Mouse (Mus musculus) liver, adult 2 months (tissue): Measurements from ENCODE around the gene Mast1. TPM values are rescaled to one million over a fixed set of nuclear protein-coding genes. Genes with fewer than 3 reads are reported as not detected.

Experiments
- DNase-seq: peaks from one replicate; pipeline ENCODE4 v3.0.0-alpha.2; 2011; ENCODE audit warnings: low read depth, low spot score; ENCODE audit errors: extremely low read depth
- H3K27ac ChIP-seq: fragments of 200-500 bp; replicated peaks from 2 replicates; pipeline ENCODE4 v1.5.1; 2012; ENCODE audit warnings: low read depth, mild to moderate bottlenecking, control low read depth, inconsistent platforms, low read length; ENCODE audit not compliant: insufficient read depth
- H3K27me3 ChIP-seq: fragments of 200-500 bp; 2 replicates; pipeline ENCODE4 v1.6.1; 2012; ENCODE audit warnings: mild to moderate bottlenecking, moderate library complexity, low read length, inconsistent platforms; ENCODE audit not compliant: control insufficient read depth, insufficient read depth
- H3K36me3 ChIP-seq: fragments of 200-500 bp; 2 replicates; pipeline ENCODE4 v1.6.1; 2012; ENCODE audit warnings: low read length, inconsistent platforms; ENCODE audit not compliant: control insufficient read depth, insufficient read depth
- H3K4me1 ChIP-seq: fragments of 200-500 bp; 2 replicates; pipeline ENCODE4 v1.6.1; 2011; ENCODE audit warnings: low read length; ENCODE audit not compliant: control insufficient read depth, insufficient read depth
- H3K4me3 ChIP-seq: fragments of 200-500 bp; 2 replicates; pipeline ENCODE4 v1.5.1; 2011; ENCODE audit warnings: low read depth, mild to moderate bottlenecking, control low read depth, low read length, moderate library complexity; ENCODE audit not compliant: insufficient read depth
- H3K79me2 ChIP-seq: fragments of 200-500 bp; 2 replicates; pipeline ENCODE4 v1.6.1; 2012; ENCODE audit warnings: inconsistent platforms, mild to moderate bottlenecking, low read length, moderate library complexity; ENCODE audit not compliant: control insufficient read depth, insufficient read depth
- H3K9ac ChIP-seq: fragments of 200-500 bp; 2 replicates; pipeline ENCODE4 v1.6.1; 2012; ENCODE audit warnings: low read depth, mild to moderate bottlenecking, control low read depth, inconsistent platforms, low read length
- CTCF ChIP-seq: fragments of 200-500 bp; IDR thresholded peaks from 2 replicates; pipeline ENCODE4 v1.5.1; 2011; ENCODE audit warnings: low read depth, low read length, control low read depth
- POLR2A ChIP-seq: fragments of 200-500 bp; IDR thresholded peaks from 2 replicates; pipeline ENCODE4 v1.6.1; 2011; ENCODE audit warnings: low read length, control low read depth; ENCODE audit not compliant: insufficient read depth; ENCODE audit errors: extremely low read depth
- WGBS: fragments of 180-500 bp; shearing (Covaris S2); methylation state at CpG from one replicate; pipeline ENCODE4 v1.1.7; 2018; 5-methylcytosine and 5-hydroxymethylcytosine counted together
- polyA plus RNA-seq: library from polyadenylated mRNA; depleted of rRNA; stranded (reverse); fragments of >200 nt; gene quantifications from 2 replicates; pipeline ENCODE4 v1.2.3, GENCODE M21; 2012
- total RNA-seq: library from RNA; depleted of rRNA; stranded (reverse); fragments of >200 nt; gene quantifications from 2 replicates; pipeline ENCODE4 v1.2.3, GENCODE M21; 2014

Gene Mast1
- total and polyA plus RNA-seq, 2 experiments, result 0.09 to 0.43 TPM

GRCm38 (mm10) chr8:84928456-84929306 lies 8.5 kb downstream of the Mast1 start:
- no peaks in the 10 kb centered on the region for H3K4me1 ChIP-seq
- H3K36me3 ChIP-seq, result no peaks in the 10 kb centered on the region
- H3K27ac ChIP-seq, result no peak overlapping the region
- H3K9ac ChIP-seq, result no peak overlapping the region
- no peaks in the 10 kb centered on the region for H3K79me2 ChIP-seq
- H3K4me3 ChIP-seq, result no peak overlapping the region
- 6% methylated on average over 52 of the region's 52 CpGs for WGBS
- peak; percentile 89 for TF ChIP-seq CTCF
- no peak for TF ChIP-seq POLR2A
- DNase-seq, result peak; percentile 29
- H3K27me3 ChIP-seq, result peaks cover 4% of the 10 kb centered on the region

- 67% methylated on average over 1 of the region's 1 CpGs for WGBS
- TF ChIP-seq CTCF, result no peak
- TF ChIP-seq POLR2A, result no peak
- H3K79me2 ChIP-seq, result no peaks in the 10 kb centered on the region
- H3K4me3 ChIP-seq, result no peak overlapping the region
- H3K27ac ChIP-seq, result no peak overlapping the region
- H3K27me3 ChIP-seq, result peaks cover 4% of the 10 kb centered on the region
- H3K4me1 ChIP-seq, result no peaks in the 10 kb centered on the region
- H3K36me3 ChIP-seq, result no peaks in the 10 kb centered on the region
- DNase-seq, result no peak
- no peak overlapping the region for H3K9ac ChIP-seq
Measured at GRCm38 (mm10) chr8:84927513-84927912, 9.6 kb downstream of the Mast1 start.

GRCm38 (mm10) chr8:84925557-84925956 lies 11.6 kb downstream of the Mast1 start:
- Histone ChIP-seq H3K27me3 (peaks cover 4% of the 10 kb centered on the region), H3K79me2 (no peaks in the 10 kb centered on the region), H3K27ac (no peak overlapping the region), H3K9ac (no peak overlapping the region), H3K36me3 (no peaks in the 10 kb centered on the region), H3K4me3 (no peak overlapping the region), H3K4me1 (no peaks in the 10 kb centered on the region)
- no peak for DNase-seq
- WGBS, result 66% methylated on average over 7 of the region's 7 CpGs
- TF ChIP-seq CTCF, result no peak
- TF ChIP-seq POLR2A, result no peak

- no peak for TF ChIP-seq POLR2A
- no peak for TF ChIP-seq CTCF
- Histone ChIP-seq H3K79me2 (no peaks in the 10 kb centered on the region), H3K36me3 (no peaks in the 10 kb centered on the region), H3K9ac (no peak overlapping the region), H3K4me3 (no peak overlapping the region), H3K4me1 (no peaks in the 10 kb centered on the region), H3K27me3 (no peaks in the 10 kb centered on the region), H3K27ac (no peak overlapping the region)
- WGBS, result 74% methylated on average over 2 of the region's 2 CpGs
- DNase-seq, result peak; percentile 34
Measured at GRCm38 (mm10) chr8:84921596-84921995, 15.6 kb downstream of the Mast1 start.

- WGBS, result 94% methylated on average over 15 of the region's 15 CpGs
- Histone ChIP-seq H3K4me1 (peaks cover 3% of the 10 kb centered on the region; the same call in 1 of the 2 replicates), H3K27ac (no peak overlapping the region), H3K9ac (no peak overlapping the region), H3K79me2 (no peaks in the 10 kb centered on the region), H3K27me3 (no peaks in the 10 kb centered on the region), H3K36me3 (no peaks in the 10 kb centered on the region), H3K4me3 (no peak overlapping the region)
- TF ChIP-seq POLR2A, result no peak
- TF ChIP-seq CTCF, result no peak
- DNase-seq, result no peak
Measured at GRCm38 (mm10) chr8:84918646-84919045, 18.5 kb downstream of the Mast1 start.

GRCm38 (mm10) chr8:84917781-84918180 lies 19.4 kb downstream of the Mast1 start:
- no peak overlapping the region for H3K4me3 ChIP-seq
- no peak overlapping the region for H3K9ac ChIP-seq
- WGBS, result 74% methylated on average over 20 of the region's 20 CpGs
- no peaks in the 10 kb centered on the region for H3K27me3 ChIP-seq
- no peak overlapping the region for H3K27ac ChIP-seq
- H3K4me1 ChIP-seq, result peaks cover 5% of the 10 kb centered on the region; the same call in 1 of the 2 replicates
- no peak for DNase-seq
- H3K79me2 ChIP-seq, result no peaks in the 10 kb centered on the region
- H3K36me3 ChIP-seq, result no peaks in the 10 kb centered on the region
- no peak for TF ChIP-seq POLR2A
- no peak for TF ChIP-seq CTCF
